Mouse (Mus musculus) MEL (cell line): ENCODE measurements around the gene Scnn1a.

Experiments used
- CTCF ChIP-seq, 3 experiments: IDR thresholded peaks in 2 of 3; conservative IDR thresholded peaks in 1 of 3; 2 replicates each; pipeline ENCODE4 v1.5.1; 2011 to 2012; ENCODE audit warnings: low read length in 3 of 3, low read depth in 2 of 3, mild to moderate bottlenecking in 2 of 3, improper control_type of control experiment in 1 of 3, inconsistent platforms in 1 of 3, mixed read lengths in 1 of 3, moderate library complexity in 1 of 3; ENCODE audit not compliant: control insufficient read depth in 1 of 3, insufficient read depth in 1 of 3, poor library complexity in 1 of 3, severe bottlenecking in 1 of 3
- EP300 ChIP-seq, 2 experiments: IDR thresholded peaks; 2 replicates each; pipeline ENCODE4 v1.6.1; 2011; ENCODE audit warnings: improper control_type of control experiment in 2 of 2, low read length in 2 of 2, low read depth in 1 of 2, mild to moderate bottlenecking in 1 of 2
- JUND ChIP-seq: IDR thresholded peaks from 2 replicates; pipeline ENCODE4 v1.6.1; 2011; ENCODE audit warnings: low read depth, mild to moderate bottlenecking, improper control_type of control experiment, low read length
- MAX ChIP-seq: IDR thresholded peaks from 2 replicates; pipeline ENCODE4 v1.6.1; 2011; ENCODE audit warnings: low read length, improper control_type of control experiment
- NELFE ChIP-seq: IDR thresholded peaks from 2 replicates; pipeline ENCODE4 v1.6.1; 2011; ENCODE audit warnings: low read depth, low read length, improper control_type of control experiment
- POLR2A ChIP-seq, 2 experiments: IDR thresholded peaks; 2 replicates each; pipeline ENCODE4 v1.6.1; 2011 to 2012; ENCODE audit warnings: low read length in 2 of 2, mild to moderate bottlenecking in 2 of 2, control low read depth in 1 of 2, improper control_type of control experiment in 1 of 2, low read depth in 1 of 2, moderate library complexity in 1 of 2; ENCODE audit not compliant: control insufficient read depth in 1 of 2, insufficient read depth in 1 of 2, poor library complexity in 1 of 2
- POLR2AphosphoS5 ChIP-seq: IDR thresholded peaks from 2 replicates; pipeline ENCODE4 v1.6.1; 2012; ENCODE audit warnings: low read depth, borderline replicate concordance, mild to moderate bottlenecking, inconsistent platforms, low read length, moderate library complexity, mixed read lengths
- RCOR1 ChIP-seq: IDR thresholded peaks from 2 replicates; pipeline ENCODE4 v1.6.1; 2012; ENCODE audit warnings: low read depth, mild to moderate bottlenecking, inconsistent platforms, low read length, improper control_type of control experiment
- UBTF ChIP-seq: IDR thresholded peaks from 2 replicates; pipeline ENCODE4 v1.6.1; 2012; ENCODE audit warnings: low read depth, mild to moderate bottlenecking, inconsistent platforms, low read length, improper control_type of control experiment, moderate library complexity, borderline replicate concordance; ENCODE audit not compliant: insufficient read depth
- ZC3H11A ChIP-seq: IDR thresholded peaks from 2 replicates; pipeline ENCODE4 v1.6.1; 2012; ENCODE audit warnings: low read depth, mild to moderate bottlenecking, inconsistent platforms, low read length, improper control_type of control experiment
- ZKSCAN1 ChIP-seq: IDR thresholded peaks from 2 replicates; pipeline ENCODE4 v1.6.1; 2012; ENCODE audit warnings: low read depth, mild to moderate bottlenecking, inconsistent platforms, low read length, improper control_type of control experiment, moderate library complexity

GRCm38 (mm10) chr6:125319919-125320296, 551 bp upstream of the Scnn1a start:
- TF ChIP-seq ZKSCAN1, result no peak
- no peak for TF ChIP-seq POLR2A (IDR thresholded peaks at IDR 0.05; ENCODE audit: control insufficient read depth in 1 of 2, insufficient read depth in 1 of 2, low read depth in 1 of 2, low read length in 2 of 2, poor library complexity in 1 of 2)
- TF ChIP-seq CTCF (IDR thresholded peaks at IDR 0.05 in 2 of 3, conservative IDR thresholded peaks at IDR 0.05 in 1 of 3; ENCODE audit: control insufficient read depth in 1 of 3, insufficient read depth in 1 of 3, low read depth in 2 of 3, low read length in 3 of 3, poor library complexity in 1 of 3, severe bottlenecking in 1 of 3), result no peak
- TF ChIP-seq EP300 (IDR thresholded peaks at IDR 0.05; ENCODE audit: low read depth in 1 of 2, low read length in 2 of 2), result no peak
- TF ChIP-seq POLR2AphosphoS5, result no peak
- TF ChIP-seq RCOR1, result no peak
- TF ChIP-seq MAX, result no peak
- no peak for TF ChIP-seq ZC3H11A
- no peak for TF ChIP-seq JUND
- TF ChIP-seq NELFE, result no peak
- TF ChIP-seq UBTF, result no peak
